Comparison of ENCODE assay signal across 8 mouse cellular contexts in the genomic region with DNA sequence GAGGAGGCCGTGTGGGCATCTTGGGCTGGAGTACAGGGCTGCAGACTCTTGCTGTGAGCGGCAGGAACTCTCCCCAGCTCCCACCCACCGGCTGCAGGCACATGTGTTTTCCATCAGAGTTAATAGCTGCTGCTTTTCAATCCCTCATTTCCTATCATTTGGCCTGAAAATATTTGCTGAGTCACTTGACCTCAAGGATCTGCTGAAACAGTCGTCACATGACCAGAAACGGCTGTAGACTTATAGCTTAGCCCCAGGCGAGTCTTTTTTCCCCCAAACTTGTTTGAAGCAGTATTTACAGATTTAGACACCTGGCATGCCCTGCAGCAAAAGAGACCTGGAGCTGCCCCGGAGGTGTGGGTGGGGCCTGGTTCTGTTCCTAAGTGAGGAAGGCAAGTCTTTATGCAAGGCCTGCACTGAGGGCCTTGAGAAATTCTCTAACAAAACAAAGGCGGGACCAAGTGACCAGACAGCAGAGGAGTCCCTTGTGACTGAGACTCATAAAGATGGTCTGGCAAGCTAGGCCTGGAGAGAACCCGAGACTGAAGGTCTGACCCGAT. TPM values are rescaled to one million over a fixed set of nuclear protein-coding genes. Genes with fewer than 3 reads are reported as not detected.
DNase-seq lines count a peak whose midpoint lies in the region; ATAC-seq lines count a peak whose summit lies in the region.

No protein-coding gene starts in this region.

- DNase-seq in forebrain, embryonic 14.5 days (ENCODE audit: low spot score) = peak; percentile 10
- peak; percentile 89 for DNase-seq in embryonic facial prominence, embryonic 10.5 days (ENCODE audit: low spot score)
- DNase-seq in heart, postnatal 10 days = peak; percentile 67 to 73
- peak; percentile 30 for DNase-seq in ovary, postnatal 14 days (ENCODE audit: low spot score)
- DNase-seq in frontal cortex, postnatal 25 days (ENCODE audit: low spot score in 2 of 2) = no peak

- no peak overlapping the region for H3K4me3 ChIP-seq in forebrain, embryonic 14.5 days (ENCODE audit: low read depth, low read length)
- no peak overlapping the region for H3K4me3 ChIP-seq in forebrain, embryonic 13.5 days
- H3K4me3 ChIP-seq in embryonic facial prominence, embryonic 10.5 days = no peak overlapping the region
- no peak overlapping the region for H3K4me3 ChIP-seq in limb, embryonic 13.5 days

- H3K4me2 ChIP-seq in forebrain, embryonic 14.5 days (ENCODE audit: low read length) = no peak overlapping the region
- no peak overlapping the region for H3K4me2 ChIP-seq in forebrain, embryonic 13.5 days
- H3K4me2 ChIP-seq in limb, embryonic 13.5 days (replicated peaks) = peak overlapping the region; percentile 42

- H3K9me3 ChIP-seq in forebrain, embryonic 14.5 days (replicated peaks; ENCODE audit: control insufficient read depth, low read length) = no peaks in the 10 kb centered on the region
- H3K9me3 ChIP-seq in forebrain, embryonic 13.5 days (replicated peaks) = no peaks in the 10 kb centered on the region
- H3K9me3 ChIP-seq in embryonic facial prominence, embryonic 10.5 days = no peaks in the 10 kb centered on the region
- H3K9me3 ChIP-seq in limb, embryonic 13.5 days = no peaks in the 10 kb centered on the region

- no peaks in the 10 kb centered on the region for H3K27me3 ChIP-seq in forebrain, embryonic 14.5 days (replicated peaks; ENCODE audit: control insufficient read depth, insufficient read depth, low read length)
- H3K27me3 ChIP-seq in forebrain, embryonic 13.5 days = no peaks in the 10 kb centered on the region
- H3K27me3 ChIP-seq in embryonic facial prominence, embryonic 10.5 days (replicated peaks; ENCODE audit: low read depth, poor library complexity, severe bottlenecking) = no peaks in the 10 kb centered on the region
- H3K27me3 ChIP-seq in limb, embryonic 13.5 days = no peaks in the 10 kb centered on the region

- no peaks in the 10 kb centered on the region for H3K36me3 ChIP-seq in forebrain, embryonic 14.5 days (ENCODE audit: control insufficient read depth, insufficient read depth, low read length)
- H3K36me3 ChIP-seq in forebrain, embryonic 13.5 days (ENCODE audit: poor library complexity, severe bottlenecking) = no peaks in the 10 kb centered on the region
- no peaks in the 10 kb centered on the region for H3K36me3 ChIP-seq in embryonic facial prominence, embryonic 10.5 days (replicated peaks)
- H3K36me3 ChIP-seq in limb, embryonic 13.5 days = no peaks in the 10 kb centered on the region

- 0 out of 2 replicates have a peak, but pooled peaks cover 2% of the 10 kb centered on the region for H3K4me1 ChIP-seq in forebrain, embryonic 14.5 days (ENCODE audit: control insufficient read depth, insufficient read depth, low read length)
- no peaks in the 10 kb centered on the region for H3K4me1 ChIP-seq in forebrain, embryonic 13.5 days
- H3K4me1 ChIP-seq in embryonic facial prominence, embryonic 10.5 days = peaks cover 25% of the 10 kb centered on the region
- H3K4me1 ChIP-seq in limb, embryonic 13.5 days = peaks cover 36% of the 10 kb centered on the region

- intact Hi-C loops in heart, postnatal 10 days (cut with DNase I) = no loop called here

- H3K27ac ChIP-seq in forebrain, embryonic 14.5 days (ENCODE audit: low read depth, low read length) = no peak overlapping the region
- H3K27ac ChIP-seq in forebrain, embryonic 13.5 days = no peak overlapping the region
- peak overlapping the region; percentile 81 for H3K27ac ChIP-seq in embryonic facial prominence, embryonic 10.5 days (replicated peaks)
- H3K27ac ChIP-seq in limb, embryonic 13.5 days = peak overlapping the region; percentile 85

- ATAC-seq in forebrain, embryonic 14.5 days = no peak
- ATAC-seq in forebrain, embryonic 13.5 days = no peak
- peak; percentile 88 for ATAC-seq in limb, embryonic 13.5 days (ENCODE audit: low FRiP score, low read depth)
- no peak for ATAC-seq in activated CD4-positive, CD25-positive, alpha-beta regulatory T cell, adult 4 months

- whole genome bisulfite sequencing in forebrain, embryonic 14.5 days = 65% methylated on average over 10 of the region's 10 CpGs
- WGBS in forebrain, embryonic 13.5 days = 67% methylated on average over 10 of the region's 10 CpGs
- 23% methylated on average over 10 of the region's 10 CpGs for whole genome bisulfite sequencing in embryonic facial prominence, embryonic 10.5 days
- WGBS in limb, embryonic 13.5 days = 6% methylated on average over 10 of the region's 10 CpGs

- H3K9ac ChIP-seq in forebrain, embryonic 14.5 days (ENCODE audit: low read length) = no peak overlapping the region
- H3K9ac ChIP-seq in forebrain, embryonic 13.5 days = no peak overlapping the region
- H3K9ac ChIP-seq in limb, embryonic 13.5 days = no peak overlapping the region

RNA-seq across cellular contexts. Expression of a gene that starts 44.9 kb away (rescaled TPM):
- 0.42 and 0.52 TPM in 2 replicates for polyA plus RNA-seq in forebrain, embryonic 14.5 days (2014; fragmentation: Nextera tagmentation; extraction: Ambion mirVana)
- polyA plus RNA-seq in forebrain, embryonic 13.5 days (2015; fragmentation: Nextera tagmentation; extraction: Ambion mirVana) = 0.39 and 0.57 TPM in 2 replicates
- polyA plus RNA-seq in embryonic facial prominence, embryonic 10.5 days (2016; fragmentation: Nextera tagmentation; extraction: Ambion mirVana) = 0.83 and 1.6 TPM in 2 replicates
- total RNA-seq in heart, postnatal 10 days (2021) = under 1 TPM; 0.32 to 0.74 TPM
- 0.92 and 2.0 TPM in 2 replicates for polyA plus RNA-seq in limb, embryonic 13.5 days (2015; fragmentation: Nextera tagmentation; extraction: Ambion mirVana)
- polyA plus RNA-seq in activated CD4-positive, CD25-positive, alpha-beta regulatory T cell, adult 4 months (2017; shearing (Covaris generic)) = not detected

Comparison
In these comparisons a context has a peak if more than half of its experiments do, and no peak if none do; other contexts are left out.
1. DNase-seq: peak in forebrain, embryonic 14.5 days (single experiment), embryonic facial prominence, embryonic 10.5 days (single experiment), heart, postnatal 10 days (2 of 2) and ovary, postnatal 14 days (single experiment); none in frontal cortex, postnatal 25 days (0 of 2).
2. H3K27ac ChIP-seq: peak in embryonic facial prominence, embryonic 10.5 days (single experiment) and limb, embryonic 13.5 days (single experiment); none in forebrain, embryonic 14.5 days (single experiment) and forebrain, embryonic 13.5 days (single experiment).